In genomic region chr4:123116011-123116410, GRCm38 (mm10) we compare ENCODE assay signal across 10 mouse cellular contexts. TPM values are rescaled to one million over a fixed set of nuclear protein-coding genes. Genes with fewer than 3 reads are reported as not detected.
DNase-seq lines count a peak whose midpoint lies in the region; ATAC-seq and TF ChIP-seq lines count a peak whose summit lies in the region.
"Had no signal": no experiment of that assay in that cellular context is flagged by ENCODE, and none has a peak within 500 bp of the region (broad histone marks: within the 10 kb centered on the region; RNA-seq: fewer than 3 reads in every experiment).

TSS of gene Oxct2b (plus strand) at chr4:123116266.

- no peak for DNase-seq in forebrain, embryonic 14.5 days (ENCODE audit: low spot score)
- no peak for DNase-seq in stomach, postnatal 0 days (ENCODE audit: low spot score)
- no peak for DNase-seq in spleen, adult 18-20 months
- DNase-seq in left cerebral cortex, postnatal 25 days (ENCODE audit: low spot score in 2 of 2), result no peak

- intact Hi-C loops in left cerebral cortex, postnatal 25 days (cut with DNase I), result no loop called here

- H3K27me3 ChIP-seq in megakaryocyte, embryonic 14.5 days (replicated peaks), result peaks cover 41% of the 10 kb centered on the region
- H3K27me3 ChIP-seq in forebrain, embryonic 14.5 days (replicated peaks; ENCODE audit: control insufficient read depth, insufficient read depth, low read length), result no peaks in the 10 kb centered on the region
- peaks cover 10% of the 10 kb centered on the region for H3K27me3 ChIP-seq in limb, embryonic 15.5 days
- H3K27me3 ChIP-seq in stomach, postnatal 0 days (ENCODE audit: control insufficient read depth, insufficient read depth, low read length), result no peaks in the 10 kb centered on the region

- H3K9me3 ChIP-seq in megakaryocyte, embryonic 14.5 days, result peaks cover 17% of the 10 kb centered on the region
- no peaks in the 10 kb centered on the region for H3K9me3 ChIP-seq in forebrain, embryonic 14.5 days (replicated peaks; ENCODE audit: control insufficient read depth, low read length)
- no peaks in the 10 kb centered on the region for H3K9me3 ChIP-seq in limb, embryonic 15.5 days
- no peaks in the 10 kb centered on the region for H3K9me3 ChIP-seq in stomach, postnatal 0 days (ENCODE audit: control insufficient read depth, low read length)

- peak within 1 kb of the TSS; percentile 37 for H3K9ac ChIP-seq in forebrain, embryonic 14.5 days (ENCODE audit: low read length)
- no peak within 1 kb of the TSS for H3K9ac ChIP-seq in limb, embryonic 15.5 days
- H3K9ac ChIP-seq in stomach, postnatal 0 days (ENCODE audit: low read length), result no peak within 1 kb of the TSS

- WGBS in forebrain, embryonic 14.5 days, result 23% methylated on average over 22 of the region's 22 CpGs
- WGBS in limb, embryonic 15.5 days, result 8% methylated on average over 22 of the region's 22 CpGs
- 12% methylated on average over 21 of the region's 22 CpGs for WGBS in stomach, postnatal 0 days

- H3K27ac ChIP-seq in forebrain, embryonic 14.5 days (ENCODE audit: low read depth, low read length), result no peak within 1 kb of the TSS
- H3K27ac ChIP-seq in limb, embryonic 15.5 days, result no peak within 1 kb of the TSS
- H3K27ac ChIP-seq in stomach, postnatal 0 days (replicated peaks), result no peak within 1 kb of the TSS

- no peak for TF ChIP-seq CTCF in stomach, postnatal 0 days (IDR thresholded peaks at IDR 0.05; ENCODE audit: low read depth)

- H3K36me3 ChIP-seq in megakaryocyte, embryonic 14.5 days (replicated peaks; ENCODE audit: low read length), result no peaks in the 10 kb centered on the region
- no peaks in the 10 kb centered on the region for H3K36me3 ChIP-seq in forebrain, embryonic 14.5 days (ENCODE audit: control insufficient read depth, insufficient read depth, low read length)
- H3K36me3 ChIP-seq in limb, embryonic 15.5 days, result no peaks in the 10 kb centered on the region
- H3K36me3 ChIP-seq in stomach, postnatal 0 days (ENCODE audit: control insufficient read depth, insufficient read depth, low read length), result no peaks in the 10 kb centered on the region

- peak within 1 kb of the TSS; percentile 49 for H3K4me2 ChIP-seq in forebrain, embryonic 14.5 days (ENCODE audit: low read length)
- H3K4me2 ChIP-seq in limb, embryonic 15.5 days, result peak within 1 kb of the TSS; percentile 60
- peak within 1 kb of the TSS; percentile 44 for H3K4me2 ChIP-seq in stomach, postnatal 0 days (replicated peaks; ENCODE audit: low read depth)

- peaks cover 19% of the 10 kb centered on the region for H3K4me1 ChIP-seq in megakaryocyte, embryonic 14.5 days
- no peaks in the 10 kb centered on the region for H3K4me1 ChIP-seq in forebrain, embryonic 14.5 days (ENCODE audit: control insufficient read depth, insufficient read depth, low read length)
- peaks cover 6% of the 10 kb centered on the region; the same call in 1 of the 2 replicates for H3K4me1 ChIP-seq in limb, embryonic 15.5 days
- no peaks in the 10 kb centered on the region for H3K4me1 ChIP-seq in stomach, postnatal 0 days (replicated peaks; ENCODE audit: control insufficient read depth, insufficient read depth)

- ATAC-seq in megakaryocyte, adult 5-6 weeks (ENCODE audit: poor library complexity, severe bottlenecking), result no peak
- peak; percentile 42; the same call in 1 of the 2 replicates for ATAC-seq in forebrain, embryonic 14.5 days
- no peak for ATAC-seq in limb, embryonic 15.5 days (ENCODE audit: insufficient number of reproducible peaks, low FRiP score, low TSS enrichment, low read depth)
- no peak for ATAC-seq in stomach, postnatal 0 days (ENCODE audit: low FRiP score, low TSS enrichment)
- ATAC-seq: activated CD4-positive, CD25-positive, alpha-beta regulatory T cell, adult 4 months had no signal

- H3K4me3 ChIP-seq in megakaryocyte, embryonic 14.5 days (replicated peaks), result peak within 1 kb of the TSS; percentile 42
- H3K4me3 ChIP-seq in forebrain, embryonic 14.5 days (ENCODE audit: low read depth, low read length), result peak within 1 kb of the TSS; percentile 24
- H3K4me3 ChIP-seq in limb, embryonic 15.5 days, result peak within 1 kb of the TSS; percentile 36
- 0 out of 2 replicates have a peak within 1 kb of the TSS, but pooled peaks have one; percentile 13 for H3K4me3 ChIP-seq in stomach, postnatal 0 days (ENCODE audit: low read depth, low read length)
- H3K4me3 ChIP-seq: erythroblast, embryonic 14.5 days had no signal

- TF ChIP-seq EP300 in stomach, postnatal 0 days (optimal IDR thresholded peaks at IDR 0.05), result no peak

RNA-seq across cellular contexts. Expression of gene Oxct2b, which starts in this region (rescaled TPM):
- polyA plus RNA-seq in megakaryocyte, embryonic 14.5 days (2012; ENCODE audit: insufficient read depth, low replicate concordance), result 3.0 TPM in 1 of 2 replicates, not detected in the other
- total RNA-seq in megakaryocyte, adult 5-6 weeks (2015), result not detected in 2 replicates
- 0.12 TPM in 1 of 2 replicates, not detected in the other for total RNA-seq in megakaryocyte, adult 5-6 weeks (2017)
- 0.13 and 0.35 TPM in 2 replicates for polyA plus RNA-seq in forebrain, embryonic 14.5 days (2014; fragmentation: Nextera tagmentation; extraction: Ambion mirVana)
- polyA plus RNA-seq in limb, embryonic 15.5 days (2015; fragmentation: Nextera tagmentation; extraction: Ambion mirVana), result 0.12 and 0.15 TPM in 2 replicates
- polyA plus RNA-seq in stomach, postnatal 0 days (2015; fragmentation: Nextera tagmentation; extraction: Ambion mirVana), result not detected in 2 replicates
- total RNA-seq in left cerebral cortex, postnatal 25 days (2021), result under 1 TPM in 1 of 2 experiments, not detected in 1; 0.25 TPM
- total RNA-seq: left cerebral cortex, adult 18-20 months had no signal
- polyA plus RNA-seq: activated CD4-positive, CD25-positive, alpha-beta regulatory T cell, adult 4 months; erythroblast, embryonic 14.5 days had no signal

Comparison
In these comparisons a context has a peak if more than half of its experiments do, and no peak if none do; other contexts are left out.
1. Peak in ATAC-seq, H3K4me3 ChIP-seq, H3K9ac ChIP-seq and H3K4me2 ChIP-seq in forebrain, embryonic 14.5 days; RNA of the gene not detected or under 1 TPM.